Mouse (Mus musculus) midbrain, embryonic 15.5 days (tissue): ENCODE results near the gene Adamts9. TPM values are rescaled to one million over a fixed set of nuclear protein-coding genes. Genes with fewer than 3 reads are reported as not detected.

Experiments
- ATAC-seq: fragments of 200-750 bp; cut with Nextera tagmentation; replicated peaks from 2 replicates; pipeline ENCODE4 v1.8.0; 2017; ENCODE audit warnings: moderate TSS enrichment
- H3K27ac ChIP-seq: fragments of 300-500 bp; sonication (generic); 2 replicates; pipeline ENCODE4 v1.5.1; 2015; ENCODE audit warnings: mild to moderate bottlenecking, inconsistent platforms
- H3K27me3 ChIP-seq: fragments of 300-500 bp; sonication (generic); replicated peaks from 2 replicates; pipeline ENCODE4 v1.6.1; 2015; ENCODE audit warnings: inconsistent platforms
- H3K36me3 ChIP-seq: fragments of 300-500 bp; sonication (generic); replicated peaks from 2 replicates; pipeline ENCODE4 v1.6.1; 2015; ENCODE audit warnings: inconsistent platforms
- H3K4me1 ChIP-seq: fragments of 300-500 bp; sonication (generic); 2 replicates; pipeline ENCODE4 v1.6.1; 2015; ENCODE audit warnings: inconsistent platforms
- H3K4me2 ChIP-seq: fragments of 300-500 bp; sonication (generic); 2 replicates; pipeline ENCODE4 v1.6.1; 2015; ENCODE audit warnings: inconsistent platforms, mild to moderate bottlenecking, moderate library complexity
- H3K4me3 ChIP-seq: fragments of 300-500 bp; sonication (generic); 2 replicates; pipeline ENCODE4 v1.5.1; 2015; ENCODE audit warnings: mild to moderate bottlenecking, inconsistent platforms
- H3K9ac ChIP-seq: fragments of 300-500 bp; sonication (generic); 2 replicates; pipeline ENCODE4 v1.6.1; 2015; ENCODE audit warnings: mild to moderate bottlenecking, inconsistent platforms
- H3K9me3 ChIP-seq: fragments of 300-500 bp; sonication (generic); 2 replicates; pipeline ENCODE4 v1.6.1; 2016; ENCODE audit warnings: inconsistent platforms
- WGBS: fragments of 180-500 bp; shearing (Covaris S2); methylation state at CpG from one replicate; pipeline ENCODE4 v1.1.7; 2015; ENCODE audit warnings: mixed read lengths; 5-methylcytosine and 5-hydroxymethylcytosine counted together
- polyA plus RNA-seq: library from polyadenylated mRNA; unstranded; fragments of >200 nt; fragmentation: Nextera tagmentation; extraction: Ambion mirVana; gene quantifications from 2 replicates; pipeline ENCODE4 v1.2.1, GENCODE M21; 2015

The Adamts9 gene
- polyA plus RNA-seq, 1 experiment from 2014 or later = 1.6 TPM

DNA sequence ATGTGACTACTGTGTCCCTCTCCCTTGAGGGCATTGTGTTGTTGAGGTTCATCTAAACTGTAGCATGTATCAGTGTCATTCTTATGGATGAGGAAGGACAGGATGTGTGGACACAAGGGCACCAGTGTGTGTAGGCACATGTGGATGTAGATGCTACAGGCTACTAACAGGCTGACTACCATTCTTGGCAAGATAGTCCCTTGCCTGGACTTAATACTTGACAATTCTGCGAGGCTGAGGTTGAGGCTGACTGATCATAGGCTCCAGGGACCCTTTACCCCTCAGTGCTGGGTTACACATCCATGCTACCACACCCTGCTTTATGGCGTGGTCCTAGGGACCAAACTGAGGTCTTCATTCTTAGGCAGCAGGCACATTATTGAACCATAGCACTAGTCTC is 16.1 kb upstream of the Adamts9 start:
- Histone ChIP-seq H3K9ac (no peak overlapping the region), H3K36me3 (no peaks in the 10 kb centered on the region), H3K4me2 (no peak overlapping the region), H3K4me1 (no peaks in the 10 kb centered on the region), H3K27ac (no peak overlapping the region), H3K4me3 (no peak overlapping the region), H3K9me3 (no peaks in the 10 kb centered on the region), H3K27me3 (no peaks in the 10 kb centered on the region)
- 81% methylated on average over 2 of the region's 2 CpGs for WGBS
- no peak for ATAC-seq

DNA sequence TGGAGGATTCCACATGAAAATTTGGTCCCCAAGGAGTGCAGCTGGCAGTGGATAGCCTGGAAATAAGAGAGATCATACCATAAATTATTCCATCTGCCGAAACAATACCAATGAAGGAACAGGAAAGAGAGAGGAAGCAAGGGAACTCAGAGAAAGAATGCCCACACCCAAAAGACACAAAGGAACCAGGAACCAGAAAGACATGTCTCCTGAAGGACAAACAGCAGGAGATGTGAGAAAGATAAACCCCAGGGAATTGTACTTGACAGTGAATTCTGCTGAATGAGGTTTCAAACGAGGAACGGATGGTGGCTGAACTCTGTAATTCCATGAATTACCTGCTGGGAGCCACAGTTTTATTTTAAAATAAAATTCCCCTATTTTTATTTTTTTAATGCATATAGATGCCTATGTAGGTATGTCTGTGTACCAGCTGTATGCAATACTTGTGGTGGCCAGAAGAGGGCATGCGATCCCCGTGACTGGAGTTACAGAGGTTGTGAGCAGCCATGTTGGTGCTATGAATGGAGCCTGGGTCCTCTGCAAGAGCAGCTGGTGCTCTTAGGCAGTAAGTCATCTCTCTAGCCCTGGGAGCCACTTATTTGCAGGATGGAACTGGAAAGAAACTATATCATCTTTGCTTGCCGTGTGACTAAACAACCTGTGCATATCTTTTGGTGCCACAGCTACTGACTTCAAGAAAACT is 4.2 kb upstream of the Adamts9 start:
- no peak overlapping the region for H3K27ac ChIP-seq
- WGBS = 92% methylated on average over 6 of the region's 6 CpGs
- peaks cover 40% of the 10 kb centered on the region for H3K27me3 ChIP-seq
- no peak overlapping the region for H3K4me2 ChIP-seq
- ATAC-seq = no peak
- H3K36me3 ChIP-seq = no peaks in the 10 kb centered on the region
- no peaks in the 10 kb centered on the region for H3K9me3 ChIP-seq
- no peak overlapping the region for H3K9ac ChIP-seq
- no peak overlapping the region for H3K4me3 ChIP-seq
- peaks cover 15% of the 10 kb centered on the region for H3K4me1 ChIP-seq

DNA sequence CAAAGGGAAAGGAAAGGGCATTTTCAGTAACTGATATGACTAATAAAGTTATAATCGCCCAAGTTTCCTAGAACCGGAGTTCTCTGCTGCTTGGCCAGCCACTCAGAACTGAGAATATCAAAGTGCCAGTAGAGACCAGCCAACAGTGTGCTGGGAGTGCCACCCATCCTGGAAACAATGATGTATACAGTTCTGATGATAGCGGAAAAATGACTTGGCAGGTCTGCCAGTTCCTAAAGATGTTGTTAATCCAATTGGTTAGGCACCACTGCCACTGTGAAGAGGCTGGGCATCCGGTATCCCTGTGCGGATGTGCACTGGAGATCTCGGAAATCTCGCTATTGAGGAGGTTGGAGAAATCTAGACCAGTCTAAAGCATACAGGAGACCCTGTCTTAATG is 1.4 kb upstream of the Adamts9 start:
- no peak for ATAC-seq
- Histone ChIP-seq H3K27me3 (peaks cover 61% of the 10 kb centered on the region), H3K4me3 (no peak overlapping the region), H3K27ac (no peak overlapping the region), H3K9ac (no peak overlapping the region), H3K4me2 (no peak overlapping the region), H3K4me1 (peaks cover 40% of the 10 kb centered on the region), H3K36me3 (no peaks in the 10 kb centered on the region), H3K9me3 (no peaks in the 10 kb centered on the region)
- 34% methylated on average over 7 of the region's 7 CpGs for WGBS

DNA sequence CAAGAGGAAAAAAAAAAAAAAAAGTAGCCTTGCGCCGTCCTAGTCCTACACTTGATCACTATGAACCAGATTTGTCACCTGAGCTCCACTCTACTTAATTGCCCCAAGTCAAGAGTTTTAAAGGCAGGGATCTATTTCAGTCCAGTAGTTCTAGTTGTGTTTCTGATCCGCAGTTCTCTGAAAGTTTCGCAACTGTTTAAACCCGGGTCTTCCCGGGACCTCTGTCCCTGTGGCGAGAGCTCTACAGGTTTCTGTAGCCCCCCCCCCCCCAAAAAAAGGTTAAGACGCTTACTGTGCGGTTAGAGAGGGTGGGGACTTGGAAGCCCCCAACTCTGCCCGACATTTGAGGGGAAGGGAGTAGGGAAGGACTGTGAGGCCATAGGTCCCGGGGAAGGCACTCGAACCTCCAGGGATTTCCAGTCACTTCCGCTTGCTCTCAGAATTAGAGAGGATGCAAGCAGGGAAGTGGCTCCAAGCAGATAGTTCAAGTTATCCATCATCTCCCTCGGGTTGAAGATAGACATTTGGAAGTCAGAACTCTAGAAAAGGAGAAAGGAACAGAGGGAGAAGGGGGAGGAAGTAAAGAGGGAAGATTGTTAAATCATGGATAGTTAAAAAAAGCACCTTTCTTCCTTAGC is 875 bp upstream of the Adamts9 start:
- Histone ChIP-seq H3K27ac (no peak overlapping the region), H3K4me3 (peak overlapping the region; percentile 54), H3K36me3 (no peaks in the 10 kb centered on the region), H3K27me3 (peaks cover 65% of the 10 kb centered on the region), H3K9ac (no peak overlapping the region), H3K4me1 (peaks cover 40% of the 10 kb centered on the region), H3K9me3 (no peaks in the 10 kb centered on the region), H3K4me2 (peak overlapping the region; percentile 99)
- WGBS = 2% methylated on average over 14 of the region's 14 CpGs
- ATAC-seq = no peak

DNA sequence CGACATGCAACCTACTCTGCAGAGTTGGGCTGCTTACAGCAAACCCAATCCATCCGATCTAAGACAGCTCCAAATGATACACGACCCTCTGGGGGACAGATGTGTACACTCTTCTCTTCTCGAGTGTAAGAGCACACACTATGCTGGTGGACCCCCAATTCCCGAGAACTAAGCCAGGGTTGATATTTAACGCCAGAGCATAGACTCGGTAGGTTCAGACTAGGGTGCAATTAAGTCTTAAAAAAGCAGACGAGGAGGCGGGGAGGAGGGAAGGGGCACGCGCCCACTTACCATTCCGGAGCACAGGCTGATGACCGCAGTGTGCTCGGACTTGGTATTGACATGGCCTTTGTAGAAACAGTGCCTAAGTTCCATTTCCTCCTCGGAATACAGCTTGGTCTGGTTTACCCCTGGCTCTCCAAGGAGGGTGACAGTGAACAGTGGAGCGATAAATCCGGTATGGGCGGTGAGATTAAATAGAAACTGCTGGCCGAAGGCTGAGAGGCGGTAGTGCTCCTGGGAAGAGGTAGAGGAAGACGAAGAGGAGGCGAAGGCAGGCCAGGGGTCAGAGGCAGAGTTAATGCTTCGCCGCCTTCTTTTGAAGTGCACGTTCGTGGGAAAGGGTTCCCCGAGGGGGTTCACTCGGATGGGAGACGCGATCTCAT is 1.4 kb downstream of the Adamts9 start:
- Histone ChIP-seq H3K4me2 (peak overlapping the region; percentile 99), H3K9me3 (no peaks in the 10 kb centered on the region), H3K36me3 (no peaks in the 10 kb centered on the region), H3K27ac (no peak overlapping the region), H3K4me1 (peaks cover 40% of the 10 kb centered on the region), H3K9ac (peak overlapping the region; percentile 28), H3K27me3 (peaks cover 65% of the 10 kb centered on the region), H3K4me3 (peak overlapping the region; percentile 54)
- no peak; the same call in 1 of the 2 replicates for ATAC-seq
- under 1% methylated on average over 30 of the region's 30 CpGs for WGBS

DNA sequence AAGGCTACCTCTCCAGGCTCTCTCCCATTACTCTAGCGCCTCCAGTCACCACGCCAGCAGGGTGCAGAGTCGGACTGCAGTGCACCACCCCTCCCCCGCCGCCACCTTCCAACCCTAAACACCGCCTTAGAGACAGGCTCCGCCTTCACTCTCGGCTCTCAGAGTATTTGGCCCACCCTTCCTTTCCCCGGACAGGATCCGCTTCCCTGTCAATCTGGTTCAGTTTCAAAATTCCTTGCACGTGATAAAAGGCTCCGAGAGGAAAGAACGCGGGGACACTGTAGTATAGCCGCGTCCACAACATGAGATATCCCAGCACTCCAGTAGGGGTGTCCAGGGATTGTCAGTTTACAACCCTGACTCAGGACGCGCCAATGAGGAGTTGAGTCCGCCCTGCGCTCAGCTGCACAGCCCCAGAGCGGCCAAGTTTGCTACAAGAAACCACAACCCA is 2.0 kb downstream of the Adamts9 start:
- Histone ChIP-seq H3K4me2 (peak overlapping the region; percentile 99), H3K4me3 (peak overlapping the region; percentile 54), H3K27me3 (peaks cover 59% of the 10 kb centered on the region), H3K27ac (no peak overlapping the region), H3K4me1 (peaks cover 40% of the 10 kb centered on the region), H3K9me3 (no peaks in the 10 kb centered on the region), H3K36me3 (no peaks in the 10 kb centered on the region), H3K9ac (0 out of 2 replicates have a peak overlapping the region, but pooled peaks have one; percentile 4)
- ATAC-seq = peak; percentile 73
- WGBS = under 1% methylated on average over 21 of the region's 21 CpGs

DNA sequence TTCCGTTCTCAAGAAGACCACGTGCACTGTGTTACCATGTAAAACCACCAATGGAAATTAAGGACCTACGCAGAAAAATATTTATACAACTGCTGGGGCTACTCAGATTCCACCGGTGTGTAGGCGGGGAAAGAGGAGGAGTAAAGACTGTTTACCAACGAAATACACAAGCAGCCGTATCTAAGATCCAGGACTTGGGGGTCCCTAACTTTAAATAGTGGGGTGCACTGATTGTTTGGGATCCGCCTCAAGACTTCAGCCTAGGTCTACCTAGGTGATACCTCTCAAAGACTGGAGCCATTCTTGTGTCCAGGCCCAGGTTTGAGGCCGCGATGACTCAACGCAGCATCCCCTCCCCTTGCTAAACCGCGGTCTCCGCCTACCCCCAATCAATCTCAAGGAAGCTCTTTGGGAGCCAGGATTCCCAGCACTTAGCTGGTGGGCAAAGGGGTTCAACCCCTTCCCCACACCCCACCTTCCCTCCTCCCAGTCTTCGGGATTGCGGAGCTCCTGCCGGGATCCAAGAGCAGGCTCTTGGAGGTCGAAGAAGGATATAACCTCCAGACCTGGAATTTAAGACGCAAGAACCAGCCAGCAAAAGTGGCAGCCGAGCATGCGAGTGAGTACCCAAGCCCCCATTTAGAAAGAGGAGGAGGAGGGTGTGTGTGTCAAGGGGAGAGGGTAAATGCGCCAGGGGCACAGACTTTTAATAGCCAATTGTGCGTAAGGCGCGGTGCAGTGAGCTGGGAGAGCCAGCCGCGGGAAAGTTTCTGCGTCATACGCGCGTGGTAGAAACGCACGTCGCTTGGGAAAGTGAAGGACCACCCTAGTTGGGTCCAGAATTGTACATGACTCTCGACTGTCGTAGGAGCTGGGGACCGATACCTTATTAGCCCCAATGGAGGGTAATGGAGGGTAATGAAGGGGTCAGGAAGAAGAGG is 2.8 kb downstream of the Adamts9 start:
- Histone ChIP-seq H3K27ac (no peak overlapping the region), H3K9me3 (no peaks in the 10 kb centered on the region), H3K4me2 (peak overlapping the region; percentile 99), H3K36me3 (no peaks in the 10 kb centered on the region), H3K4me3 (peak overlapping the region; percentile 54), H3K4me1 (peaks cover 40% of the 10 kb centered on the region), H3K27me3 (peaks cover 53% of the 10 kb centered on the region), H3K9ac (0 out of 2 replicates have a peak overlapping the region, but pooled peaks have one; percentile 9)
- ATAC-seq = no peak
- 2% methylated on average over 37 of the region's 37 CpGs for WGBS

DNA sequence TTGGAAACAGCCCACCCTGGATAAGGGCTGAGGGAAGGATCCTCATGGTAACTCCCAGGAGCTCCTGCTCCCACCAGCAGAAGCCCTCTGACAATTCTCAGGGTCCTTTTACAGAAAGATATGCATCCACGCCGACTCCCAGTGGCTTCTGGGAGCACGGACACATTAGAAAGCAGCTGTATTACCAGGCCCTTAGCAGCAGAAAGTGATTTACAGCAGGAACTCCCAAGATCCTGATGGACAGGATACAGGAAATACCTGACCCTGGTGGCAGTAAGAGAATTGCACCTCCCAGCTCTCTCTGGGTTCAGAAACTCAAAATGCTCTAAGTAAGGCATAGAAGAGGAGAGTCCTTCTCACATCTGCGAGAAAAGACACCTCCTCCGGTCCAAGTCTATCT is 15.0 kb downstream of the Adamts9 start:
- H3K4me1 ChIP-seq = no peaks in the 10 kb centered on the region
- ATAC-seq = no peak
- H3K36me3 ChIP-seq = no peaks in the 10 kb centered on the region
- 91% methylated on average over 5 of the region's 5 CpGs for WGBS
- H3K27ac ChIP-seq = no peak overlapping the region
- H3K9me3 ChIP-seq = no peaks in the 10 kb centered on the region
- H3K9ac ChIP-seq = no peak overlapping the region
- H3K27me3 ChIP-seq = no peaks in the 10 kb centered on the region
- H3K4me2 ChIP-seq = no peak overlapping the region
- no peak overlapping the region for H3K4me3 ChIP-seq

DNA sequence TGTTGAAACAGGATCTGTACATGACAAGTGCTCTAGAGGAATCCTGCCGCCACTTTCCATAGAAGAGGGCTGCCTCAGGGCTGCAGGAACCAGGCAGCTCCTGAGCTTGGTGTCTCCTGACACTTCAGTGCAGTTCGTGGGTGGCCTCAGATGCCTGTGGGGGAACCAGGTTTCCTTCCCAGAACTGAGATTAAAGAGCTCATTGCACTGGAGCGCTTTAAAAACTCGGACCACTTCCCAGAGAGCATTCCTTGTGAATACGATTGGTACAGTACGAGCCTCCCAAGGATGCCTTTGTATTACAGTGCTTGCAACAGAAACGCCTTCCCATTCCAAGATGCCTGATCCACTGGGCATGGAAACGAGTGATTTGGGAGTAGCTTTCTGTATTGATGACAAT is 18.8 kb downstream of the Adamts9 start:
- H3K27ac ChIP-seq = no peak overlapping the region
- H3K4me1 ChIP-seq = no peaks in the 10 kb centered on the region
- no peaks in the 10 kb centered on the region for H3K27me3 ChIP-seq
- no peak overlapping the region for H3K4me3 ChIP-seq
- WGBS = 71% methylated on average over 8 of the region's 8 CpGs
- ATAC-seq = no peak
- H3K36me3 ChIP-seq = no peaks in the 10 kb centered on the region
- H3K9me3 ChIP-seq = no peaks in the 10 kb centered on the region
- H3K4me2 ChIP-seq = no peak overlapping the region
- no peak overlapping the region for H3K9ac ChIP-seq

DNA sequence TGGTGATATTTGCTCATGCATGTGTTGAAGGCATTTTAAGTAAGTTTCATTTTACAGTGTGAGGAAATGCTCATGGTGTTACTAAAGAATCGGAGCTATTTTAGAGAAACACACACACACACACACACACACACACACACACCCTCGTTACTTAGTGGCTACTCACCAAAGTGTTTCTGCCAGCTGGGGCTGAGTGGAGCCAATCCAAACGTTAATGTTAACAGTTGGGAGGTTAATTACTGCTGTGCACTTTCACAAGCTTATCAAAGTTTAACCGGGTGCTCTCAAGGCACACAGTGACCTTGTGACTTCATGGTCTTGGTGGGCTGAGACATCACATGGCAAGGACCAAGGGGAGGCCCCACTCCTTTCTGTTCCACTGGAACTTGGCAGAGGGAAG is 21.4 kb downstream of the Adamts9 start:
- Histone ChIP-seq H3K4me3 (no peak overlapping the region), H3K9ac (no peak overlapping the region), H3K9me3 (no peaks in the 10 kb centered on the region), H3K4me2 (no peak overlapping the region), H3K27me3 (no peaks in the 10 kb centered on the region), H3K4me1 (no peaks in the 10 kb centered on the region), H3K36me3 (no peaks in the 10 kb centered on the region), H3K27ac (no peak overlapping the region)
- no peak for ATAC-seq
- WGBS = 58% methylated on average over 4 of the region's 4 CpGs

DNA sequence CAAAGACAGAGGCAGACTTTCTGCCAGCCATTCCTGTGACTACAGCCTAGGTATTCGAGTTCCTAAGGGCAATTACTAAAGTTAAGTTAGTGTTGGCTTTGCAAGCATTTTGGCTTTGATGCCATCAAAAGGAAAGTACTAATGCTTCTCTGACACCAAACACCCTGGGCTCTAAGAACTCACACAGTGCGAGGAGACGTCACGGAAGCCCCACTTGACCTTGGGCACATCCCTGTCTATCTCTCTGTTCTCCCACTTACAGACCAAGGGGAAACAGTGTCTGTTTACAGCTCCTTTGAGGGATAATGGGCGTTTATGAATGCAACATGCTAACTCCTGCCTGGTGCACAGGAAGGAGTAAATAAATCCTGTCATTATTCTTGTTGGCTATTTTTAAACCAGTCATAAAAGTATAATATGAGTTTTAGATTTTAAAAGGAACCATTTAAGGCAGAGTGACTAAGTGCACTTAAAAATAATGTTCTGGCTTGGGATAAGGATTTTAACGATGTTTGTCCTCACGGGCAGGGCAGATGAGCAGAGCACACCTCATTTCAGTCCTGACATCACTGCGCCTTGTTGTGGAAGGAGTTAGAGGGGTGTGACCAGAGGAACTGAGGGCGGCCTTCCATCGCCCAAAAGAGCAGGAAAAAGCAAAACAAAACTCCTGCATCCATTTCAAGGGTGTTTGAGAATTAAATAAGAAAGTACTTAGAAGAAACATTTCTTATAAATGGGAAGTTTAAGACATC is 22.2 kb downstream of the Adamts9 start:
- ATAC-seq = no peak
- Histone ChIP-seq H3K4me2 (no peak overlapping the region), H3K36me3 (no peaks in the 10 kb centered on the region), H3K27me3 (no peaks in the 10 kb centered on the region), H3K9ac (no peak overlapping the region), H3K4me3 (no peak overlapping the region), H3K27ac (no peak overlapping the region), H3K4me1 (no peaks in the 10 kb centered on the region), H3K9me3 (no peaks in the 10 kb centered on the region)
- 75% methylated on average over 10 of the region's 10 CpGs for WGBS
